Mouse (Mus musculus) liver, embryonic 12.5 days (tissue): ENCODE results near the gene Pbx1. TPM values are rescaled to one million over a fixed set of nuclear protein-coding genes. Genes with fewer than 3 reads are reported as not detected.
A peak's percentile ranks its signal among the peaks of the same experiment; 100 is the strongest.

Experiments
- ATAC-seq: fragments of 200-750 bp; cut with Nextera tagmentation; 2 replicates; pipeline ENCODE4 v1.8.0; 2017; ENCODE audit warnings: moderate number of reproducible peaks, mild to moderate bottlenecking, moderate library complexity
- H3K27ac ChIP-seq: fragments of 300-500 bp; sonication (generic); 2 replicates; pipeline ENCODE4 v1.5.1; 2016; ENCODE audit warnings: mild to moderate bottlenecking
- H3K27me3 ChIP-seq: fragments of 300-500 bp; sonication (generic); replicated peaks from 2 replicates; pipeline ENCODE4 v1.6.1; 2016; ENCODE audit warnings: mild to moderate bottlenecking, moderate library complexity
- H3K36me3 ChIP-seq: fragments of 300-500 bp; sonication (generic); 2 replicates; pipeline ENCODE4 v1.6.1; 2016; ENCODE audit warnings: mild to moderate bottlenecking, moderate library complexity
- H3K4me1 ChIP-seq: fragments of 300-500 bp; sonication (generic); 2 replicates; pipeline ENCODE4 v1.6.1; 2016
- H3K4me2 ChIP-seq: fragments of 300-500 bp; sonication (generic); 2 replicates; pipeline ENCODE4 v1.6.1; 2016; ENCODE audit warnings: mild to moderate bottlenecking, moderate library complexity
- H3K4me3 ChIP-seq: fragments of 300-500 bp; sonication (generic); 2 replicates; pipeline ENCODE4 v1.5.1; 2016; ENCODE audit warnings: mild to moderate bottlenecking, moderate library complexity
- H3K9ac ChIP-seq: fragments of 300-500 bp; sonication (generic); 2 replicates; pipeline ENCODE4 v1.6.1; 2016; ENCODE audit warnings: mild to moderate bottlenecking, moderate library complexity
- H3K9me3 ChIP-seq: fragments of 300-500 bp; sonication (generic); replicated peaks from 2 replicates; pipeline ENCODE4 v1.6.1; 2016; ENCODE audit warnings: mild to moderate bottlenecking, moderate library complexity
- WGBS: fragments of 180-500 bp; shearing (Covaris S2); methylation state at CpG from one replicate; pipeline ENCODE4 v1.1.7; 2016; ENCODE audit not compliant: insufficient replicate concordance; 5-methylcytosine and 5-hydroxymethylcytosine counted together
- polyA plus RNA-seq: library from polyadenylated mRNA; unstranded; fragments of >200 nt; fragmentation: Nextera tagmentation; extraction: Ambion mirVana; gene quantifications from 2 replicates; pipeline ENCODE4 v1.2.1, GENCODE M21; 2016

Pbx1 gene
- polyA plus RNA-seq, 1 experiment from 2014 or later, result 6.8 TPM

- H3K4me2 ChIP-seq, result peak overlapping the region; percentile 46
- 19% methylated on average over 14 of the region's 14 CpGs for WGBS
- H3K4me1 ChIP-seq, result peaks cover 70% of the 10 kb centered on the region
- H3K36me3 ChIP-seq, result no peaks in the 10 kb centered on the region
- no peak overlapping the region for H3K4me3 ChIP-seq
- H3K9ac ChIP-seq, result peak overlapping the region; percentile 9; the same call in 1 of the 2 replicates
- H3K27me3 ChIP-seq, result no peaks in the 10 kb centered on the region; the same call in 1 of the 2 replicates
- peak overlapping the region; percentile 73 for H3K27ac ChIP-seq
- peak; percentile 76 for ATAC-seq
- no peaks in the 10 kb centered on the region for H3K9me3 ChIP-seq
Observed at GRCm38 (mm10) chr1:168307275-168308182, 124.5 kb downstream of the Pbx1 start.

- H3K27me3 ChIP-seq, result no peaks in the 10 kb centered on the region; the same call in 1 of the 2 replicates
- no peaks in the 10 kb centered on the region for H3K36me3 ChIP-seq
- no peak overlapping the region for H3K4me2 ChIP-seq
- 77% methylated on average over 6 of the region's 6 CpGs for WGBS
- ATAC-seq, result no peak
- no peak overlapping the region for H3K9ac ChIP-seq
- H3K27ac ChIP-seq, result no peak overlapping the region
- no peaks in the 10 kb centered on the region for H3K9me3 ChIP-seq
- peaks cover 9% of the 10 kb centered on the region for H3K4me1 ChIP-seq
- H3K4me3 ChIP-seq, result no peak overlapping the region
Observed at GRCm38 (mm10) chr1:168300505-168300904, 131.6 kb downstream of the Pbx1 start.

GRCm38 (mm10) chr1:168299928-168300365 lies 132.1 kb downstream of the Pbx1 start:
- H3K4me2 ChIP-seq, result no peak overlapping the region
- WGBS, result 79% methylated on average over 12 of the region's 12 CpGs
- no peak overlapping the region for H3K9ac ChIP-seq
- no peaks in the 10 kb centered on the region for H3K9me3 ChIP-seq
- no peaks in the 10 kb centered on the region for H3K36me3 ChIP-seq
- H3K4me3 ChIP-seq, result no peak overlapping the region
- no peak for ATAC-seq
- peaks cover 7% of the 10 kb centered on the region for H3K4me1 ChIP-seq
- H3K27ac ChIP-seq, result 0 out of 2 replicates have a peak overlapping the region, but pooled peaks have one; percentile 25
- no peaks in the 10 kb centered on the region; the same call in 1 of the 2 replicates for H3K27me3 ChIP-seq

- H3K4me3 ChIP-seq, result no peak overlapping the region
- H3K9me3 ChIP-seq, result no peaks in the 10 kb centered on the region
- H3K27ac ChIP-seq, result no peak overlapping the region
- no peaks in the 10 kb centered on the region for H3K36me3 ChIP-seq
- WGBS, result 83% methylated on average over 8 of the region's 8 CpGs
- H3K27me3 ChIP-seq, result no peaks in the 10 kb centered on the region; the same call in 1 of the 2 replicates
- H3K4me2 ChIP-seq, result no peak overlapping the region
- H3K9ac ChIP-seq, result no peak overlapping the region
- no peak for ATAC-seq
- peaks cover 9% of the 10 kb centered on the region for H3K4me1 ChIP-seq
Observed at GRCm38 (mm10) chr1:168299181-168299580, 132.9 kb downstream of the Pbx1 start.

- H3K27me3 ChIP-seq, result peaks cover 6% of the 10 kb centered on the region; the same call in 1 of the 2 replicates
- H3K36me3 ChIP-seq, result peaks cover 6% of the 10 kb centered on the region; the same call in 1 of the 2 replicates
- WGBS, result 65% methylated on average over 2 of the region's 2 CpGs
- no peak overlapping the region for H3K4me3 ChIP-seq
- no peak overlapping the region for H3K4me2 ChIP-seq
- H3K9ac ChIP-seq, result no peak overlapping the region
- peaks cover 22% of the 10 kb centered on the region for H3K4me1 ChIP-seq
- H3K9me3 ChIP-seq, result no peaks in the 10 kb centered on the region
- no peak for ATAC-seq
- no peak overlapping the region for H3K27ac ChIP-seq
Observed at GRCm38 (mm10) chr1:168296290-168296689, 135.8 kb downstream of the Pbx1 start.

GRCm38 (mm10) chr1:168295782-168296181 lies 136.3 kb downstream of the Pbx1 start:
- Histone ChIP-seq H3K27me3 (peaks cover 9% of the 10 kb centered on the region; the same call in 1 of the 2 replicates), H3K36me3 (peaks cover 8% of the 10 kb centered on the region; the same call in 1 of the 2 replicates), H3K4me2 (no peak overlapping the region), H3K4me1 (peaks cover 27% of the 10 kb centered on the region), H3K4me3 (no peak overlapping the region), H3K9ac (no peak overlapping the region), H3K9me3 (no peaks in the 10 kb centered on the region), H3K27ac (no peak overlapping the region)
- no peak for ATAC-seq
- 87% methylated on average over 4 of the region's 4 CpGs for WGBS

- peak; percentile 62; the same call in 1 of the 2 replicates for ATAC-seq
- Histone ChIP-seq H3K9ac (no peak overlapping the region), H3K27ac (no peak overlapping the region), H3K9me3 (no peaks in the 10 kb centered on the region), H3K27me3 (peaks cover 9% of the 10 kb centered on the region), H3K4me3 (no peak overlapping the region), H3K4me1 (peaks cover 49% of the 10 kb centered on the region), H3K36me3 (peaks cover 8% of the 10 kb centered on the region; the same call in 1 of the 2 replicates), H3K4me2 (no peak overlapping the region)
- WGBS, result 52% methylated on average over 1 of the region's 1 CpGs
Observed at GRCm38 (mm10) chr1:168293673-168294072, 138.4 kb downstream of the Pbx1 start.

- Histone ChIP-seq H3K36me3 (peaks cover 8% of the 10 kb centered on the region; the same call in 1 of the 2 replicates), H3K27ac (no peak overlapping the region), H3K9me3 (no peaks in the 10 kb centered on the region), H3K4me1 (peaks cover 64% of the 10 kb centered on the region), H3K9ac (no peak overlapping the region), H3K27me3 (peaks cover 9% of the 10 kb centered on the region), H3K4me2 (no peak overlapping the region), H3K4me3 (no peak overlapping the region)
- no peak for ATAC-seq
- 75% methylated on average over 9 of the region's 9 CpGs for WGBS
Observed at GRCm38 (mm10) chr1:168292106-168292505, 140.0 kb downstream of the Pbx1 start.

GRCm38 (mm10) chr1:168291643-168292040 lies 140.4 kb downstream of the Pbx1 start:
- no peak overlapping the region for H3K4me2 ChIP-seq
- 79% methylated on average over 6 of the region's 6 CpGs for WGBS
- peak overlapping the region; percentile 36; the same call in 1 of the 2 replicates for H3K27ac ChIP-seq
- no peak overlapping the region for H3K4me3 ChIP-seq
- H3K36me3 ChIP-seq, result peaks cover 8% of the 10 kb centered on the region; the same call in 1 of the 2 replicates
- ATAC-seq, result no peak
- no peaks in the 10 kb centered on the region for H3K9me3 ChIP-seq
- peaks cover 9% of the 10 kb centered on the region for H3K27me3 ChIP-seq
- H3K9ac ChIP-seq, result no peak overlapping the region
- H3K4me1 ChIP-seq, result peaks cover 69% of the 10 kb centered on the region

- Histone ChIP-seq H3K4me3 (no peak overlapping the region), H3K36me3 (peaks cover 8% of the 10 kb centered on the region; the same call in 1 of the 2 replicates), H3K4me1 (peaks cover 74% of the 10 kb centered on the region), H3K4me2 (no peak overlapping the region), H3K9me3 (no peaks in the 10 kb centered on the region), H3K27ac (peak overlapping the region; percentile 94), H3K27me3 (peaks cover 9% of the 10 kb centered on the region), H3K9ac (no peak overlapping the region)
- WGBS, result 81% methylated on average over 11 of the region's 11 CpGs
- no peak for ATAC-seq
Observed at GRCm38 (mm10) chr1:168291001-168291642, 140.9 kb downstream of the Pbx1 start.

- 83% methylated on average over 8 of the region's 8 CpGs for WGBS
- H3K4me1 ChIP-seq, result peaks cover 80% of the 10 kb centered on the region
Observed at GRCm38 (mm10) chr1:168290236-168290985, 141.7 kb downstream of the Pbx1 start.

More at GRCm38 (mm10) chr1:168290236-168290985, 141.7 kb downstream of the Pbx1 start:
- Histone ChIP-seq H3K4me2 (no peak overlapping the region), H3K9me3 (no peaks in the 10 kb centered on the region), H3K4me3 (no peak overlapping the region), H3K27ac (peak overlapping the region; percentile 94), H3K27me3 (peaks cover 9% of the 10 kb centered on the region), H3K36me3 (peaks cover 8% of the 10 kb centered on the region; the same call in 1 of the 2 replicates), H3K9ac (peak overlapping the region; percentile 33; the same call in 1 of the 2 replicates)
- ATAC-seq, result no peak
